Mouse (Mus musculus) kidney, postnatal 0 days (tissue): ENCODE results near the gene Neu1. TPM values are rescaled to one million over a fixed set of nuclear protein-coding genes. Genes with fewer than 3 reads are reported as not detected.

ENCODE experiments used
- ATAC-seq: fragments of 200-750 bp; cut with Nextera tagmentation; replicated peaks from 2 replicates; pipeline ENCODE4 v1.8.0; 2017; ENCODE audit warnings: low read depth, moderate number of reproducible peaks, moderate TSS enrichment, moderate library complexity; ENCODE audit not compliant: low FRiP score
- DNase-seq: peaks from one replicate; pipeline ENCODE4 v3.0.0-alpha.2; 2016; ENCODE audit warnings: low spot score
- H3K27ac ChIP-seq: fragments of 300-500 bp; sonication (generic); 2 replicates; pipeline ENCODE4 v1.5.1; 2014; ENCODE audit warnings: mild to moderate bottlenecking
- H3K27me3 ChIP-seq: fragments of 300-500 bp; sonication (generic); 2 replicates; pipeline ENCODE4 v1.6.1; 2014; ENCODE audit warnings: low read length, mixed read lengths; ENCODE audit not compliant: insufficient read depth
- H3K36me3 ChIP-seq: fragments of 300-500 bp; sonication (generic); 2 replicates; pipeline ENCODE4 v1.6.1; 2014; ENCODE audit warnings: low read length, mixed read lengths; ENCODE audit not compliant: insufficient read depth
- H3K4me1 ChIP-seq: fragments of 300-500 bp; sonication (generic); replicated peaks from 2 replicates; pipeline ENCODE4 v1.6.1; 2014; ENCODE audit warnings: antibody characterized with exemption, low read length, mixed read lengths; ENCODE audit not compliant: insufficient read depth
- H3K4me2 ChIP-seq: fragments of 300-500 bp; sonication (generic); 2 replicates; pipeline ENCODE4 v1.6.1; 2014; ENCODE audit warnings: mild to moderate bottlenecking, low read length, moderate library complexity, mixed read lengths
- H3K4me3 ChIP-seq: fragments of 300-500 bp; sonication (generic); replicated peaks from 2 replicates; pipeline ENCODE4 v1.5.1; 2014; ENCODE audit warnings: low read depth, low read length
- H3K9ac ChIP-seq: fragments of 300-500 bp; sonication (generic); 2 replicates; pipeline ENCODE4 v1.6.1; 2014; ENCODE audit warnings: low read depth, low read length
- H3K9me3 ChIP-seq: fragments of 300-500 bp; sonication (generic); replicated peaks from 2 replicates; pipeline ENCODE4 v1.6.1; 2016; ENCODE audit warnings: low read length, inconsistent platforms, mixed read lengths
- CTCF ChIP-seq: IDR thresholded peaks from 2 replicates; pipeline ENCODE4 v1.5.1; 2016; ENCODE audit warnings: antibody characterized with exemption, low read depth, mild to moderate bottlenecking, moderate library complexity
- WGBS: fragments of 180-500 bp; shearing (Covaris S2); extraction: QIAGEN DNeasy Blood & Tissue Kit; methylation state at CpG from one replicate; pipeline ENCODE4 v1.1.7; 2014; 5-methylcytosine and 5-hydroxymethylcytosine counted together
- polyA plus RNA-seq: library from polyadenylated mRNA; unstranded; fragments of >200 nt; fragmentation: Nextera tagmentation; extraction: Ambion mirVana; gene quantifications from 2 replicates; pipeline ENCODE4 v1.2.1, GENCODE M21; 2015

Neu1 gene
- polyA plus RNA-seq, 1 experiment from 2014 or later, result 92.0 TPM

GRCm38 (mm10) chr17:34937960-34938505 is 7.0 kb downstream of the Neu1 start:
- no peaks in the 10 kb centered on the region for H3K27me3 ChIP-seq
- 0 out of 2 replicates have a peak, but pooled peaks cover 5% of the 10 kb centered on the region for H3K4me1 ChIP-seq
- H3K36me3 ChIP-seq, result peaks cover 4% of the 10 kb centered on the region; the same call in 1 of the 2 replicates
- 75% methylated on average over 6 of the region's 6 CpGs for WGBS
- no peak overlapping the region for H3K4me3 ChIP-seq
- H3K4me2 ChIP-seq, result no peak overlapping the region
- no peak for TF ChIP-seq CTCF
- peak; percentile 67 for ATAC-seq
- no peak overlapping the region for H3K9ac ChIP-seq
- H3K27ac ChIP-seq, result no peak overlapping the region
- no peaks in the 10 kb centered on the region for H3K9me3 ChIP-seq
- DNase-seq, result no peak

GRCm38 (mm10) chr17:34941344-34942041 is 10.4 kb downstream of the Neu1 start:
- no peak; the same call in 1 of the 2 replicates for ATAC-seq
- Histone ChIP-seq H3K9ac (peak overlapping the region; percentile 46), H3K4me3 (peak overlapping the region; percentile 30), H3K9me3 (no peaks in the 10 kb centered on the region), H3K27ac (peak overlapping the region; percentile 85), H3K4me1 (no peaks in the 10 kb centered on the region), H3K36me3 (no peaks in the 10 kb centered on the region), H3K4me2 (peak overlapping the region; percentile 62), H3K27me3 (no peaks in the 10 kb centered on the region)
- TF ChIP-seq CTCF, result no peak
- DNase-seq, result peak; percentile 70
- WGBS, result 4% methylated on average over 15 of the region's 15 CpGs

- TF ChIP-seq CTCF, result no peak
- no peaks in the 10 kb centered on the region for H3K36me3 ChIP-seq
- no peak overlapping the region for H3K4me3 ChIP-seq
- WGBS, result 82% methylated on average over 4 of the region's 4 CpGs
- no peaks in the 10 kb centered on the region for H3K27me3 ChIP-seq
- no peak overlapping the region for H3K9ac ChIP-seq
- ATAC-seq (no peak), DNase-seq (no peak)
- no peak overlapping the region for H3K4me2 ChIP-seq
- no peak overlapping the region for H3K27ac ChIP-seq
- H3K9me3 ChIP-seq, result no peaks in the 10 kb centered on the region
- H3K4me1 ChIP-seq, result no peaks in the 10 kb centered on the region
Measured at GRCm38 (mm10) chr17:34943128-34943815, 12.2 kb downstream of the Neu1 start.

- no peak for ATAC-seq
- no peak overlapping the region for H3K4me2 ChIP-seq
- H3K36me3 ChIP-seq, result no peaks in the 10 kb centered on the region
- H3K4me1 ChIP-seq, result no peaks in the 10 kb centered on the region
- no peak for TF ChIP-seq CTCF
- H3K9ac ChIP-seq, result no peak overlapping the region
- no peak overlapping the region for H3K4me3 ChIP-seq
- no peak overlapping the region for H3K27ac ChIP-seq
- no peaks in the 10 kb centered on the region for H3K9me3 ChIP-seq
- no peaks in the 10 kb centered on the region for H3K27me3 ChIP-seq
- DNase-seq, result no peak
Measured at GRCm38 (mm10) chr17:34944362-34944761, 13.3 kb downstream of the Neu1 start.

- 69% methylated on average over 5 of the region's 5 CpGs for WGBS
- no peak overlapping the region for H3K9ac ChIP-seq
- no peak overlapping the region for H3K4me2 ChIP-seq
- no peak overlapping the region for H3K4me3 ChIP-seq
- no peak overlapping the region for H3K27ac ChIP-seq
- TF ChIP-seq CTCF, result no peak
- H3K4me1 ChIP-seq, result 0 out of 2 replicates have a peak, but pooled peaks cover 4% of the 10 kb centered on the region
- no peak for ATAC-seq
- DNase-seq, result no peak
- no peaks in the 10 kb centered on the region for H3K9me3 ChIP-seq
- H3K36me3 ChIP-seq, result peaks cover 14% of the 10 kb centered on the region
- no peaks in the 10 kb centered on the region for H3K27me3 ChIP-seq
Measured at GRCm38 (mm10) chr17:34946486-34947140, 15.6 kb downstream of the Neu1 start.

GRCm38 (mm10) chr17:34947606-34948005 is 16.6 kb downstream of the Neu1 start:
- Histone ChIP-seq H3K27me3 (no peaks in the 10 kb centered on the region), H3K27ac (no peak overlapping the region), H3K9ac (no peak overlapping the region), H3K36me3 (peaks cover 14% of the 10 kb centered on the region), H3K4me1 (0 out of 2 replicates have a peak, but pooled peaks cover 4% of the 10 kb centered on the region), H3K4me2 (no peak overlapping the region), H3K4me3 (no peak overlapping the region), H3K9me3 (no peaks in the 10 kb centered on the region)
- 17% methylated on average over 8 of the region's 8 CpGs for WGBS
- TF ChIP-seq CTCF, result peak; percentile 73
- no peak for ATAC-seq
- peak; percentile 79 for DNase-seq
